Mouse (Mus musculus) layer of hippocampus, adult 8-10 months (tissue): ENCODE results near the gene Ccdc24. TPM values are rescaled to one million over a fixed set of nuclear protein-coding genes. Genes with fewer than 3 reads are reported as not detected.

Experiments
- DNase-seq, 2 experiments: peaks; one replicate each; pipeline ENCODE4 v3.0.0; 2022; ENCODE audit warnings: low spot score in 2 of 2
- total RNA-seq, 4 experiments: library from RNA; stranded (reverse); gene quantifications; 2 replicates each; pipeline ENCODE4 v1.2.4; 2022

The Ccdc24 gene
- 1 to 10 TPM in 1 of 4 experiments, under 1 TPM in 3; 0.72 to 1.1 (median 0.83) TPM for total RNA-seq

DNA sequence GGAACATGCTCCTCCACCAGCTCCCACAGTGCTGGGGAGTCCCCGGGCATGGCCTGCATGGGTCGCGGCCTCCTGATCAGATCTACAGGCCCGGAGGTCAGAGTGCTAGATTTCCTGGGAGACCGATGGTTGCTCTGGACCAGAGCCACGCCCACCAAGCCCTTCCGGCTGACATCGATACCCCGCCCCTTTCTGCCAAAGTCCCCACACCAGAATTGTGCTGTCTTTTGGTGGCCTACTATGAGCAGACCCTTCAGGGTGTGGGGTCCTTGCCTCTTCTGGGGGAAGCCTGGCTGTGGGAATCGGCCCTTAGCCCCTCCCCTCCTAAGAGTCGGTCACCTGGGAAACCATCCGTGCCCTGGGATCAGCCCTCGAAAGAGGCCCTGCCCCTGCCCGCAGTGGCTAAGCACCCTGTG lies at the start of gene Ccdc24:
Ccdc24 (minus strand) TSS at position 87 of the 416 bp plus-strand sequence.
- no peak for DNase-seq

- DNase-seq = no peak
Observed at GRCm38 (mm10) chr4:117921358-117921757, 49.0 kb upstream of the Ccdc24 start.

DNA sequence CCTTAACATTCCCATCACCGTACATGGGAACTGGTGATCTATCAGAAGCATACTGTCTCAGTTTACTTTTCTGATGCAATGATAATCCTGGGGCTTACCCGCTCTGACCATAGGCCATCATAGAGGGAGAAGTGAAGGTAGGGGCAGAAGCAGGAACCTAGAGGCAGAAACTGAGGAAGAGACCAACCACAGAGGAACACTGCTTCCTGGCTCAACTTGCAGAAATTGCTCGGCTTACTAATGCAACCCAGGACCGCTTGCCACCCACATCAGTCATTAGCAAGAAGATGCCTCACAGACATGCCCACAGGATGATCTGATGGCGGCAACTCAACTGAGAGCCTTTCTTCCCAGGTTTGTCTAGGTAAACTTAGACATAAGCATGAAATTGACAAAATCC lies 46.4 kb upstream of the Ccdc24 start:
- no peak for DNase-seq

GRCm38 (mm10) chr4:117918261-117918660 lies 45.9 kb upstream of the Ccdc24 start:
- no peak for DNase-seq

- DNase-seq = no peak
Observed at GRCm38 (mm10) chr4:117917847-117918246, 45.5 kb upstream of the Ccdc24 start.

GRCm38 (mm10) chr4:117917402-117917801 lies 45.0 kb upstream of the Ccdc24 start:
- no peak for DNase-seq

GRCm38 (mm10) chr4:117916386-117916785 lies 44.0 kb upstream of the Ccdc24 start:
- no peak for DNase-seq

DNA sequence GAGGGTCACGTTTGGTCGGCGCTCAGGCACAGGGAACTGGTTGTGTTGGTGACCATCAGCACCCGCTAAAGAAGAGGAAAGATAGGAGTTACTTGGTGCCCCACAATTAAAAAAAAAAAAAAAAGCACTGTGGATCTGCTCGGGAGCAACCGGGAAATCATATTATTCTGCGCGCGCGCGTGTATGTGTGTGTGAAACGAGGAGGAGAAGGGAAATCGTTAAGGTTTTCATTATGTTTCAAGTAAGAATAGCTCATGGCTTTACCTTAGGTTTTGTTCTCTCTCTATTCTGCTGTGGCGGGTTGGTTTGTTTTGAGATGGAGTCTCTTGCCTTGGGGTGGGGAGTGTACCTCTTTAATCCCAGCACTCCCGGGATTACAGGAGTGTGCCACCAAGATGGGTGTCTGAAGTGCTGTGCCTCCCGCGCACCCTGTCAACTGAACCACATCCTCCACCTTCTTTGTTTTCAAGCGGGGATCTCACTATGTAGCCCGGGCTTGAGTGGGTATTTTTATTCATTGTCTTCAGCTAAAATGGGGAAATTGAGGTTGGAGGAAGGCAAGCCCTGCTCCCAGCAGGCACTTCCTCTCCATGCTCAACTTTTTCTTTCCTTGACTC lies 43.2 kb upstream of the Ccdc24 start:
- no peak for DNase-seq

DNA sequence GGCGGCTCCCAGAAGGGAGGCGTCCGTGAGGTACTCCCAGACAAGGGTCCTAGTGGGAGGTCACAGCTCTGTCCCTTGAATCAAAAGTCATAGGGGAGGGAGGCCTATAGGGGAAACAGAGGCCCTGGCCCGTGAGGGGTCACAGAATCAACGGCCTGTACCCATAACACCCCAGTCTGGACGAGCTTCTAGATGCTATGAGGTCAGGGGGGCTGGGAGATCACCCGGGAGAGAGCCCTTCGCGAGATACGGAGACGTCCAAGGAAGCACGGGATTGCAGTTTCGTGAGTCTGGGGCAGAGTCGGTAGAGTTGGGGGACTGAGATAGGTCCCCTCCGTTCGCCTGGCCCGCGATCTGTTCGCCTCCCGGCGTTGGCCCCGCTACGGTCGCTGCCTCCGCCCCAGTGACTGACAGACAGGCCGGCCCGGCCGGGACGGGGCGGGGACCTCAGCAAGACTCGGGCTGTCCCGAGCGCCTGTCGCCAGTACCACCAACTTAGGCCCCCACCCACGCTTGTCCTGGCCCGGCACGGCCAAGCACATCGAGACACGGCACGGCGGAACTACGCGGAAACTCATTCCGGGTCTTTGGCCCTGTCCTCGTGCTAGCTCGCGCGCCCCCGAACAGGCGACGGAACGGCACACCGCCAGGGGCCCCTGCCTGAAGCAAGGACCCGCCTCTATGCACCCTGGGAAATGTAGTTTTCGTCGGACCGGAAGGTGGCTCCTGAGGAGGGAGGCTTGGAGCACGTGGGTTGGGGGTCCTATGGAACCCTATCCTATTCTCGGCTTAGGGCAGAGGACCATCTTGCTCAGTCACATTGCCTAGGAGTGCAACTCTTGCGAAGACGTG lies 42.5 kb upstream of the Ccdc24 start, which contains the start of gene Ipo13:
Ipo13 (minus strand) TSS at position 409 of the 852 bp plus-strand sequence.
- DNase-seq = peak; percentile 89 to 92

- no peak for DNase-seq
Observed at GRCm38 (mm10) chr4:117914031-117914430, 41.7 kb upstream of the Ccdc24 start.

GRCm38 (mm10) chr4:117913421-117913820 lies 41.1 kb upstream of the Ccdc24 start:
- no peak for DNase-seq

DNA sequence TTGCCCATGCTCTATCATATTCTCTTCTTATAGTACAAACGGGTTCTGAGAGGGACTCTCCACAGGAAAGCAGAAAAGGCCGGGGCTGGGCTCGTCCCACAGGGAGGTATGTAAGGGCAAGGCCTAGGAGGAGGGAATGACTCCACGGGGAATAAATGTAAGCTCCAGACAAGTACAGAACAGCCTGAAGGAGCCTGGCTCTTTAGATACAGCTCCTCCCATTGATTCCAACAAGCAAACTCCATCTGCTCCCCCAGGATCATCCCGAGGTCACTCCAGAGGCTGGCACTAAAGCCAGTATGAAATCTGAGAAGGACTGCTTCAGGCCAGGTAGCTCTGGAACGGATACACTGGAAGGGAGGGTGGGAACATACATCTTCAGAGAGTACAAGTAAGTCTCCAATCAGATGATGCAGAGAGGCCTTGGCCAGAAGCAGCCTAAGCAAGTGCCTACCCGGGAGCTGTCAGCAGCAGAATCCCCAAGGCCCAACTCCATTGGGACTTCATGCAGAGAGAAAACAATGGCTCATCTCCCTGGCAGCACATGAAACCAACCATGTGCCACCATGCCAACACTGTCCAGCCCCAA lies 40.4 kb upstream of the Ccdc24 start:
- no peak for DNase-seq

DNA sequence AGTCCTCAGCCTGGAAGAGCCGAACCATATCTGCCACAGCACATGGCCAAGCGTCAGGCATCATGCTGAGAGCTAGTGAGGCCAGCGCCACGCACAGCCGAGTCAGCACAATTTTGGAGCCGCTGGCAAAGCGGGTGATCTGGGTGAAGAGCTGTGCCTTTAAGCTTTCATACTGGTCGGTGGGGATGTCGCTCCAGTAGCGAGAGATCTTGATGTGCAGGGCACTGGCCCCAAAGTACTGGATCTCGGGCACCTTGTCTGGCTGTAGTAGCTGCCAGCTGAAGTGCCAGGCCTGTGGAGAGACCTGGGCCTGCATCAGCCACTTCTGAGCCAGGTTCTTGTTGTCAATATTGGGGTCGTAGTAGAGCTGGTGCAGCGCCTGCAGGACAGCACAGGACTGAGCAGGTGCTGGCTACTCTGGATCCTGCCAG lies 39.8 kb upstream of the Ccdc24 start:
- no peak for DNase-seq

DNA sequence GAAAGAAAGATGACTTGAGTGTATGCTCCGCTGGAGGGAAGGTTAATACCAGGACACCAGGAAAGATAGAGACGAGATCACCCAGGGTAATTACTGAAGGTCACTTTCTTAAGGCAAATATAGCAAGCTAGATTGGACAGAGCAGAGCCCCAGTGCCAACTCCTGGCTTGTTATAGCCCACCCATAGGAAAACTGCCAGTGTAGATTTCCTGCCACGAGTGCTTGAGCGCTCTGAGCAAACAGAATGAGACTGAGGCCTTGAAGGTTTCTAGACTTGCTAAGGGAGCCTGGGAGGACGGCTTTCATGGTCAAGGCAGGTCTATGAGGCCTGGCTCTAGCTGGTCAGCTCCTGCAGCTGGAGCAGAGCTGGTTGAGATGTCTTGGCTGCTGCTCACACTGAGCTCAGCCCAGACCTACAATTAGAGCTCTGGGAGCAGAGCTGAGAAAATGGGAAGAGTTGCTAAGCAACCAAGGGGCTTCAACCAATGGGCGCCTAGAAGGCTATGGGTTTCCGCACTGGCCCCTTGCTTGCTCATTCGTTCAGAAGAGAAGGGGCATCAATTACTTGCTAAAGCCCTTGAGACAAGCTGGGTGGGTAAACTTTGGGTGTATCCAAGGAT lies 36.6 kb upstream of the Ccdc24 start:
- no peak for DNase-seq

DNA sequence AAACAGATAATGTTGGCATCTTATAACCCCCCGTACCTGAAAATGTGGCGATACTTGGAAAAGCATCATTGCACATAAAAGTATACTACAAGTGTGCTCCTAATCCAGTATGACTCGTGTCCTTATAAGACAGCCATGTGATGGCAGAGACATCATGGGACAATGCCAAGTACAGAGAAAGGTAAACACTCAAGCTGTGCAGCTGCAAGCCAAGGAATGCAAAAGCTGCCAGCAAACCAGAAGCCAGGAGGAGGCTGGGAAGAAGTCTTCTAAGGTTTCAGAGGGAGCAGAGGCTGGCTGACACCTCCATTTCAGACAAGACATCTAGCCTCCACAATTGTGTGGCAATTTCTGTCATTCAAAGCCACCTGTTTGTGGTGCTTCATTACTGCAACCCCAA lies 33.8 kb upstream of the Ccdc24 start:
- no peak for DNase-seq

- DNase-seq = no peak
Observed at GRCm38 (mm10) chr4:117904761-117905160, 32.4 kb upstream of the Ccdc24 start.

DNA sequence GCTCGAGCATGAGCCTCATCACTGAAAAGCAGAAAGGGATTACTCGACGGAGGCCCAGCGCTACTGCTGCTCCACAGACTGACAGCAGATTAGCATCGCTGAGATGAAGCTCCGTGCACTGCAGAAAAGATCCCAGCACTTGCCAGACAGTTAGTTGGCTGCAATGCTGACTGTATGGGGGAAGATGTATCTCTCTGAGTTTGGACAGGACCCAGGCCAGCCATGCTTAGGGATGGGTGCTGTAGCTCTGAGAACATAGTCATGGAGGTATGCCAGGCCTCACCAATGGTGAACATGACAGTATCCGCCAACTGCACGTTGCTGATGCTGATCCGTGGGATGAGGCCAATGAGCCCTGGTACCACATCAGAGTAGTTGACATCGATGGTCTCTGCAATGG lies 31.7 kb upstream of the Ccdc24 start:
- DNase-seq = peak in 1 of 2 experiments; percentile 67

DNA sequence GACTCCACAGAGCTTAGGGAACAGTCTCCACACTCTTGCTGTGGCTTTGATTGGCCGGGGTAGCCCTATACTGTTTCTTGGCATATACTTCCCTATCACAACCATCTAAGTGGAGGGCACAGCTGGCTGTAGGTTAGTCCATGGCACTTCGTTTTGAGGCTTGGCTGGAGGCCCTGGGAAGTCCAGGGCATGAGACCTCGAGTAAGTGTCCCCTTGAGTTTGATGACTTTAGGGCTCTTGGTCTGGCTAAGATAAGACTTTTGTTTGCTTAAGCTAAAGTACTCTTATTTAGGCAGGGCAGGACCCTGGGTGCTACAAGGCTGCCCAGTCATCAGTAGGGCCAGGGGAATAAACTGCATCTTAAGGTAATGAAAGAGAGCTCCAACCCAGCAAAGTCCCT lies 25.8 kb upstream of the Ccdc24 start:
- DNase-seq = no peak

DNA sequence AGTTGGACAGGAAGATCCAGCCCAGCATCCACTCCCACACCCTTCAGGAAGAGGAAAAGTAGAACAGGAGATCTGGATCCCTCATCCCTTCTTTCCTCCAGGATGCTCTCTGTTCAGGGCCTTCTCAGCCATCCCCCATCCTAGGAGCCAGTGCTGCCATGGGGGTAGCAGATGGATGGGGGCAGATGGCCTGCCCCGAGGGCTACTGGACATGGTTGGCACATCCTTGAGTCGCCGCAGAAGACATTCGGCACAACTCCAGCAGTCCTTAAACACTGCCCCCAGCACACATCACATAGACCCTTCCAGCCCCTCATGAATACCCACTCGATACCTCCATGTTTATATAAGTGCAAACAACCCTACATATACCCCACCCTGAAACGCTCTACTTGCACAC lies 23.7 kb upstream of the Ccdc24 start:
- DNase-seq = no peak

- no peak for DNase-seq
Observed at GRCm38 (mm10) chr4:117895339-117895738, 23.0 kb upstream of the Ccdc24 start.

DNA sequence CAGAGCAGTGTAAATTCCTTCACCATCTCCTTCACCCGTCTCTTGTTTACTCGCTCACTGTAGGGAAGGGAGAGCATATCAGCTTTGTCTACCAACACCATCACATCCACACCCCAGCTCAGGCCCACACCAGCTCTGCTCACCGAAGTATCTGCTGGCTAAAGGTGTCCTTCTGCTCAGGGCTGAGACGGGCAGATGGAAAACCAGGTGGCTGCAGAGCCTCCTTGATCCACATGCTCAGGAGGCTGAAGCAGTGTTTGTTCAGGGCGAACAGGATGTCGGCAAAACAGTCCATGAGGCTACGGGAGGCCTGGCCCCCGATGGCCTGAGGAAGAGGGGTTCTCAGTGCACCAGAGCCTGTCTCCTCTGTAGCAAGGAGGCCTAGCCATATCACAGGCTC lies 22.2 kb upstream of the Ccdc24 start:
- DNase-seq = no peak

- no peak for DNase-seq
Observed at GRCm38 (mm10) chr4:117893376-117893775, 21.0 kb upstream of the Ccdc24 start.
